Mouse (Mus musculus) spleen, postnatal 10 days (tissue): Measurements from ENCODE around the gene Smpdl3a.

Source experiments
- DNase-seq, 2 experiments: peaks; one replicate each; pipeline ENCODE4 v3.0.0; 2021 to 2022; ENCODE audit warnings: low spot score in 2 of 2

Smpdl3a gene

GRCm38 (mm10) chr10:57794018-57794417, at the start of gene Smpdl3a:
Gene Smpdl3a (plus strand): TSS chr10:57794335.
- DNase-seq: no peak

- DNase-seq: no peak
These were observed 48.7 kb upstream of the Smpdl3a start for GRCm38 (mm10) chr10:57745452-57745851.

- no peak for DNase-seq
These were observed 47.0 kb upstream of the Smpdl3a start for GRCm38 (mm10) chr10:57747127-57747526.

GRCm38 (mm10) chr10:57753343-57753742, 40.8 kb upstream of the Smpdl3a start:
- DNase-seq: peak in 1 of 2 experiments; percentile 26

- DNase-seq: no peak
These were observed 38.9 kb upstream of the Smpdl3a start for GRCm38 (mm10) chr10:57755201-57755736.

GRCm38 (mm10) chr10:57758999-57759398, 35.1 kb upstream of the Smpdl3a start:
- no peak for DNase-seq

- DNase-seq: no peak
These were observed 33.4 kb upstream of the Smpdl3a start for GRCm38 (mm10) chr10:57760694-57761093.

GRCm38 (mm10) chr10:57763044-57763443, 31.1 kb upstream of the Smpdl3a start:
- no peak for DNase-seq

GRCm38 (mm10) chr10:57783289-57784130, 10.6 kb upstream of the Smpdl3a start:
- no peak for DNase-seq

GRCm38 (mm10) chr10:57784131-57784875, 9.8 kb upstream of the Smpdl3a start:
- DNase-seq: peak in 1 of 2 experiments; percentile 47

GRCm38 (mm10) chr10:57784876-57785150, 9.3 kb upstream of the Smpdl3a start, which contains the start of gene Fabp7:
Gene Fabp7 (plus strand): TSS chr10:57784881.
- no peak for DNase-seq

- DNase-seq: no peak
These were observed 8.6 kb upstream of the Smpdl3a start for GRCm38 (mm10) chr10:57785552-57785951.

GRCm38 (mm10) chr10:57792957-57793356, 1.2 kb upstream of the Smpdl3a start:
- no peak for DNase-seq

- peak; percentile 53 to 56 for DNase-seq
These were observed 641 bp downstream of the Smpdl3a start for GRCm38 (mm10) chr10:57794491-57795461.

- DNase-seq: peak; percentile 21 to 24
These were observed 1.4 kb downstream of the Smpdl3a start for GRCm38 (mm10) chr10:57795542-57795941.

GRCm38 (mm10) chr10:57796057-57796456, 1.9 kb downstream of the Smpdl3a start:
- peak; percentile 30 to 39 for DNase-seq

- DNase-seq: peak in 1 of 2 experiments; percentile 17
These were observed 5.4 kb downstream of the Smpdl3a start for GRCm38 (mm10) chr10:57799486-57799885.

GRCm38 (mm10) chr10:57807754-57808153, 13.6 kb downstream of the Smpdl3a start:
- DNase-seq: no peak

- DNase-seq: no peak
These were observed 18.2 kb downstream of the Smpdl3a start for GRCm38 (mm10) chr10:57812161-57812856.

GRCm38 (mm10) chr10:57814295-57814694, 20.2 kb downstream of the Smpdl3a start:
- DNase-seq: no peak

GRCm38 (mm10) chr10:57815869-57816268, 21.7 kb downstream of the Smpdl3a start:
- DNase-seq: no peak
